Mouse (Mus musculus): ENCODE measurements around the gene Taf5l.

- TF ChIP-seq CTCF (IDR thresholded peaks at IDR 0.05; ENCODE audit: borderline replicate concordance, insufficient read depth, low read depth, low read length) (no peak), POLR2A (IDR thresholded peaks at IDR 0.05; ENCODE audit: borderline replicate concordance, insufficient read depth, low read length) (no peak)
These were observed 54.3 kb downstream of the Taf5l start for GRCm38 (mm10) chr8:123966896-123967295.
